Mouse (Mus musculus): ENCODE data around the gene Kcnq5. TPM values are rescaled to one million over a fixed set of nuclear protein-coding genes. Genes with fewer than 3 reads are reported as not detected.

The Kcnq5 gene
- polyA plus RNA-seq, 1 experiment from 2014 or later = 0.99 TPM

- no peaks in the 10 kb centered on the region for H3K36me3 ChIP-seq (ENCODE audit: control insufficient read depth, insufficient read depth, low read length)
- no peak for ATAC-seq (ENCODE audit: low FRiP score, low TSS enrichment)
- peak overlapping the region; percentile 67; the same call in 1 of the 2 replicates for H3K4me3 ChIP-seq (ENCODE audit: low read length)
- no peak overlapping the region for H3K9ac ChIP-seq (ENCODE audit: low read depth, low read length)
- no peaks in the 10 kb centered on the region for H3K9me3 ChIP-seq (ENCODE audit: control insufficient read depth, low read length)
- H3K27me3 ChIP-seq (ENCODE audit: control insufficient read depth, insufficient read depth, low read length) = 0 out of 2 replicates have a peak, but pooled peaks cover 3% of the 10 kb centered on the region
- H3K4me1 ChIP-seq (ENCODE audit: control insufficient read depth, insufficient read depth, low read length) = 0 out of 2 replicates have a peak, but pooled peaks cover 3% of the 10 kb centered on the region
- 24% methylated on average over 8 of the region's 8 CpGs for WGBS
- no peak overlapping the region for H3K27ac ChIP-seq (ENCODE audit: low read depth, low read length)
- peak overlapping the region; percentile 89 for H3K4me2 ChIP-seq (replicated peaks; ENCODE audit: low read depth, low read length)
These were observed 2.0 kb downstream of the Kcnq5 start for GRCm38 (mm10) chr1:21959648-21960285.

- Histone ChIP-seq H3K36me3 (ENCODE audit: control insufficient read depth, insufficient read depth, low read length) (no peaks in the 10 kb centered on the region), H3K4me1 (ENCODE audit: control insufficient read depth, insufficient read depth, low read length) (0 out of 2 replicates have a peak, but pooled peaks cover 3% of the 10 kb centered on the region), H3K27me3 (ENCODE audit: control insufficient read depth, insufficient read depth, low read length) (0 out of 2 replicates have a peak, but pooled peaks cover 3% of the 10 kb centered on the region), H3K4me3 (ENCODE audit: low read length) (no peak overlapping the region), H3K9me3 (ENCODE audit: control insufficient read depth, low read length) (no peaks in the 10 kb centered on the region), H3K27ac (ENCODE audit: low read depth, low read length) (no peak overlapping the region), H3K9ac (ENCODE audit: low read depth, low read length) (no peak overlapping the region), H3K4me2 (replicated peaks; ENCODE audit: low read depth, low read length) (no peak overlapping the region)
- no peak for ATAC-seq (ENCODE audit: low FRiP score, low TSS enrichment)
- WGBS = 50% methylated on average over 4 of the region's 4 CpGs
These were observed 3.7 kb downstream of the Kcnq5 start for GRCm38 (mm10) chr1:21958013-21958412.

- Histone ChIP-seq H3K4me3 (ENCODE audit: low read length) (no peak overlapping the region), H3K4me2 (replicated peaks; ENCODE audit: low read depth, low read length) (no peak overlapping the region), H3K9me3 (ENCODE audit: control insufficient read depth, low read length) (no peaks in the 10 kb centered on the region), H3K4me1 (ENCODE audit: control insufficient read depth, insufficient read depth, low read length) (no peaks in the 10 kb centered on the region), H3K27ac (ENCODE audit: low read depth, low read length) (no peak overlapping the region), H3K9ac (ENCODE audit: low read depth, low read length) (no peak overlapping the region), H3K36me3 (ENCODE audit: control insufficient read depth, insufficient read depth, low read length) (no peaks in the 10 kb centered on the region), H3K27me3 (ENCODE audit: control insufficient read depth, insufficient read depth, low read length) (no peaks in the 10 kb centered on the region)
- WGBS = 79% methylated on average over 4 of the region's 4 CpGs
- ATAC-seq (ENCODE audit: low FRiP score, low TSS enrichment) = no peak
These were observed 20.9 kb downstream of the Kcnq5 start for GRCm38 (mm10) chr1:21940831-21941230.

GRCm38 (mm10) chr1:21927182-21927581 lies 34.6 kb downstream of the Kcnq5 start:
- H3K4me2 ChIP-seq (replicated peaks; ENCODE audit: low read depth, low read length) = no peak overlapping the region
- no peaks in the 10 kb centered on the region for H3K27me3 ChIP-seq (ENCODE audit: control insufficient read depth, insufficient read depth, low read length)
- H3K9me3 ChIP-seq (ENCODE audit: control insufficient read depth, low read length) = no peaks in the 10 kb centered on the region
- no peaks in the 10 kb centered on the region for H3K4me1 ChIP-seq (ENCODE audit: control insufficient read depth, insufficient read depth, low read length)
- no peak overlapping the region for H3K27ac ChIP-seq (ENCODE audit: low read depth, low read length)
- no peaks in the 10 kb centered on the region for H3K36me3 ChIP-seq (ENCODE audit: control insufficient read depth, insufficient read depth, low read length)
- 78% methylated on average over 4 of the region's 4 CpGs for WGBS
- H3K9ac ChIP-seq (ENCODE audit: low read depth, low read length) = no peak overlapping the region
- ATAC-seq (ENCODE audit: low FRiP score, low TSS enrichment) = no peak
- no peak overlapping the region for H3K4me3 ChIP-seq (ENCODE audit: low read length)

GRCm38 (mm10) chr1:21923293-21923642 lies 38.5 kb downstream of the Kcnq5 start:
- Histone ChIP-seq H3K4me3 (ENCODE audit: low read length) (no peak overlapping the region), H3K9me3 (ENCODE audit: control insufficient read depth, low read length) (no peaks in the 10 kb centered on the region), H3K4me1 (ENCODE audit: control insufficient read depth, insufficient read depth, low read length) (no peaks in the 10 kb centered on the region), H3K36me3 (ENCODE audit: control insufficient read depth, insufficient read depth, low read length) (no peaks in the 10 kb centered on the region), H3K4me2 (replicated peaks; ENCODE audit: low read depth, low read length) (no peak overlapping the region), H3K27me3 (ENCODE audit: control insufficient read depth, insufficient read depth, low read length) (no peaks in the 10 kb centered on the region), H3K27ac (ENCODE audit: low read depth, low read length) (no peak overlapping the region), H3K9ac (ENCODE audit: low read depth, low read length) (no peak overlapping the region)
- ATAC-seq (ENCODE audit: low FRiP score, low TSS enrichment) = no peak
- 92% methylated on average over 1 of the region's 1 CpGs for WGBS

- Histone ChIP-seq H3K36me3 (ENCODE audit: control insufficient read depth, insufficient read depth, low read length) (no peaks in the 10 kb centered on the region), H3K9ac (ENCODE audit: low read depth, low read length) (no peak overlapping the region), H3K27ac (ENCODE audit: low read depth, low read length) (no peak overlapping the region), H3K9me3 (ENCODE audit: control insufficient read depth, low read length) (no peaks in the 10 kb centered on the region), H3K4me1 (ENCODE audit: control insufficient read depth, insufficient read depth, low read length) (no peaks in the 10 kb centered on the region), H3K27me3 (ENCODE audit: control insufficient read depth, insufficient read depth, low read length) (no peaks in the 10 kb centered on the region), H3K4me3 (ENCODE audit: low read length) (no peak overlapping the region), H3K4me2 (replicated peaks; ENCODE audit: low read depth, low read length) (no peak overlapping the region)
- no peak for ATAC-seq (ENCODE audit: low FRiP score, low TSS enrichment)
- WGBS = 73% methylated on average over 8 of the region's 8 CpGs
These were observed 39.0 kb downstream of the Kcnq5 start for GRCm38 (mm10) chr1:21922578-21923292.

GRCm38 (mm10) chr1:21919276-21919675 lies 42.5 kb downstream of the Kcnq5 start:
- 56% methylated on average over 6 of the region's 6 CpGs for WGBS
- Histone ChIP-seq H3K9ac (ENCODE audit: low read depth, low read length) (no peak overlapping the region), H3K36me3 (ENCODE audit: control insufficient read depth, insufficient read depth, low read length) (no peaks in the 10 kb centered on the region), H3K4me2 (replicated peaks; ENCODE audit: low read depth, low read length) (no peak overlapping the region), H3K27me3 (ENCODE audit: control insufficient read depth, insufficient read depth, low read length) (no peaks in the 10 kb centered on the region), H3K4me1 (ENCODE audit: control insufficient read depth, insufficient read depth, low read length) (no peaks in the 10 kb centered on the region), H3K9me3 (ENCODE audit: control insufficient read depth, low read length) (no peaks in the 10 kb centered on the region), H3K27ac (ENCODE audit: low read depth, low read length) (no peak overlapping the region), H3K4me3 (ENCODE audit: low read length) (no peak overlapping the region)
- ATAC-seq (ENCODE audit: low FRiP score, low TSS enrichment) = no peak

GRCm38 (mm10) chr1:21896067-21896719 lies 65.5 kb downstream of the Kcnq5 start:
- Histone ChIP-seq H3K27ac (ENCODE audit: low read depth, low read length) (no peak overlapping the region), H3K27me3 (ENCODE audit: control insufficient read depth, insufficient read depth, low read length) (no peaks in the 10 kb centered on the region), H3K4me2 (replicated peaks; ENCODE audit: low read depth, low read length) (no peak overlapping the region), H3K36me3 (ENCODE audit: control insufficient read depth, insufficient read depth, low read length) (no peaks in the 10 kb centered on the region), H3K4me1 (ENCODE audit: control insufficient read depth, insufficient read depth, low read length) (no peaks in the 10 kb centered on the region), H3K4me3 (ENCODE audit: low read length) (no peak overlapping the region), H3K9me3 (ENCODE audit: control insufficient read depth, low read length) (no peaks in the 10 kb centered on the region), H3K9ac (ENCODE audit: low read depth, low read length) (no peak overlapping the region)
- 77% methylated on average over 5 of the region's 5 CpGs for WGBS
- ATAC-seq (ENCODE audit: low FRiP score, low TSS enrichment) = no peak

- Histone ChIP-seq H3K4me1 (ENCODE audit: control insufficient read depth, insufficient read depth, low read length) (no peaks in the 10 kb centered on the region), H3K9me3 (ENCODE audit: control insufficient read depth, low read length) (no peaks in the 10 kb centered on the region), H3K27me3 (ENCODE audit: control insufficient read depth, insufficient read depth, low read length) (no peaks in the 10 kb centered on the region), H3K27ac (ENCODE audit: low read depth, low read length) (no peak overlapping the region), H3K4me2 (replicated peaks; ENCODE audit: low read depth, low read length) (no peak overlapping the region), H3K9ac (ENCODE audit: low read depth, low read length) (no peak overlapping the region), H3K4me3 (ENCODE audit: low read length) (no peak overlapping the region), H3K36me3 (ENCODE audit: control insufficient read depth, insufficient read depth, low read length) (no peaks in the 10 kb centered on the region)
- peak; percentile 57; the same call in 1 of the 2 replicates for ATAC-seq (ENCODE audit: low FRiP score, low TSS enrichment)
- WGBS = 55% methylated on average over 3 of the region's 3 CpGs
These were observed 78.0 kb downstream of the Kcnq5 start for GRCm38 (mm10) chr1:21883747-21884146.
